ENCODE assay signal across 8 mouse cellular contexts in genomic region chr11:102319410-102319792, GRCm38 (mm10). TPM values are rescaled to one million over a fixed set of nuclear protein-coding genes. Genes with fewer than 3 reads are reported as not detected.
DNase-seq lines count a peak whose midpoint lies in the region; ATAC-seq and TF ChIP-seq lines count a peak whose summit lies in the region.

Gene Ubtf, minus strand, starts transcription at chr11:102319742.

- H3K27me3 ChIP-seq in Patski: no peaks in the 10 kb centered on the region
- H3K27me3 ChIP-seq in hindbrain, embryonic 10.5 days (ENCODE audit: insufficient read depth, poor library complexity, severe bottlenecking): no peaks in the 10 kb centered on the region; the same call in 1 of the 2 replicates

- in situ Hi-C loops in Patski (cut with MboI; ENCODE audit: low pct_unique_long_range_greater_than_20kb): no loop called here

- peaks cover 39% of the 10 kb centered on the region for H3K4me1 ChIP-seq in hindbrain, embryonic 10.5 days (replicated peaks)

- no peak for DNase-seq in Patski (ENCODE audit: low read depth, low spot score)
- DNase-seq in cerebellum, postnatal 10 days: peak; percentile 97
- DNase-seq in frontal cortex, postnatal 10 days (ENCODE audit: low spot score in 2 of 2): peak; percentile 81 to 82
- DNase-seq in hindbrain, embryonic 10.5 days (ENCODE audit: low spot score): peak; percentile 83
- DNase-seq in layer of hippocampus, postnatal 10 days (ENCODE audit: low spot score in 2 of 2): peak; percentile 83 to 84
- DNase-seq in lung, postnatal 14 days: peak; percentile 76
- DNase-seq in ovary, postnatal 36 days (ENCODE audit: low spot score): peak; percentile 82
- peak; percentile 63 to 67 for DNase-seq in thymus, postnatal 10 days (ENCODE audit: low spot score in 2 of 2)

- WGBS in hindbrain, embryonic 10.5 days: under 1% methylated on average over 25 of the region's 25 CpGs

- H3K9me3 ChIP-seq in hindbrain, embryonic 10.5 days: no peaks in the 10 kb centered on the region

- CTCF ChIA-PET in Patski (lab: Charles Lee): interaction anchor here (1.3 to 1.6 kb wide), 2 partner anchors 92 to 111 kb away, joined by 3 read pairs; partner anchors contain the start of gene Grn

- POLR2A ChIA-PET in Patski (lab: Charles Lee): interaction anchor here (0.6 to 7.6 kb wide), 17 partner anchors 10 to 1065 kb away, joined by 3 to 110 read pairs (median 4); partner anchors contain the start of genes Grn, Rundc3a and Slc25a39

- no peak for ATAC-seq in Patski

- peak within 1 kb of the TSS; percentile 100 for H3K4me3 ChIP-seq in hindbrain, embryonic 10.5 days

- H3K36me3 ChIP-seq in hindbrain, embryonic 10.5 days: peaks cover 14% of the 10 kb centered on the region

- peak within 1 kb of the TSS; percentile 100 for H3K27ac ChIP-seq in hindbrain, embryonic 10.5 days

- no peak for TF ChIP-seq CTCF in Patski (IDR thresholded peaks at IDR 0.05)

RNA-seq across cellular contexts. Expression of gene Ubtf, which starts in this region (rescaled TPM):
- 101 TPM for polyA plus RNA-seq in Patski (2021)
- 82.6 and 91.7 TPM in 2 replicates for polyA plus RNA-seq in hindbrain, embryonic 10.5 days (2016; fragmentation: Nextera tagmentation; extraction: Ambion mirVana)
- total RNA-seq in layer of hippocampus, postnatal 10 days (2021): 100 to 1,000 TPM; 112 to 125 TPM
